Mouse (Mus musculus) ES-CJ7 (cell line): ENCODE measurements at regions not wholly inside any gene's neighbourhood (a gene's known extent, or its start where the extent isn't known, plus 50 kb on each side); places are given as distances from the start of the nearest gene placed in this dataset.

ENCODE experiments used
- DNase-seq: peaks from one replicate; pipeline ENCODE4 v3.0.0; 2011; ENCODE audit warnings: low read depth, low spot score

DNA sequence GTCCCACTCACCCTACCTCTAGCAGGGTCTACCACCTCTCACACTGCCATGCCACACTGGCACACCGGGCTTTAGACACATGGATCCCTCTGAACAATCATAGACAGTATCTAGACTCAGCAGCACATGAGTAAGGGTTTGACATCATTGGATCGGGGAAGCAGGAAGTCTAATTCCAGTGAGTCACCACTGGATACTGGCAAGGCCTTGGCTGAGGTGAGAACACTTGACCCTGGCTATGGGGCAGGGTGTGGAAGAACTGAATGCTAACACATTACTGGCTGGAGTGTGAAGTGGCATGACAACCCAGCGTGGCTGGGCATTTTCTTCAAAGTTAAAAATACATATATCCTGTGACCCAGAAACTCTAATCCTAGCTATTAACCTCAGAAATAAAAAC, 114.4 kb downstream of the H2afy start:
- no peak for DNase-seq

DNA sequence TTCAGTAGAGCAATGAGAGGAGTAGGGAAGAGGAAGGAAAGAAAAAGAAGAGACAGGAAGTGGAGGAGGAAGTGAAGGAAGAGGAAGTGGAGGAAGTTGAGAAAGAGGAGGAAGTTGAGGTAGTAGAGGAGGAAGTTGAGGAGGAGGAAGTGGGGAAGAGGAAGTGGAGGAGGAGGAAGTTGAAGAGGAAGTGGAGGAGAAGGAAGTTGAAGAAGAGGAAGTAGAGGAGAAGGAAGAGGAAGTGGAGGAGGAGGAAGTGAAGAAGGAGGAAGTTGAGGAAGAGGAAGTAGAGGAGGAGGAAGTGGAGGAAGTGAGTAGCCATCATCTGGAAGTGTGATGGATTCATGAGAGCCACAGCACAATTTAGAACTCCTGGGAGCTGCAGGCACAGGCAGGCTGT, 122.2 kb downstream of the H2afy start:
- no peak for DNase-seq

DNA sequence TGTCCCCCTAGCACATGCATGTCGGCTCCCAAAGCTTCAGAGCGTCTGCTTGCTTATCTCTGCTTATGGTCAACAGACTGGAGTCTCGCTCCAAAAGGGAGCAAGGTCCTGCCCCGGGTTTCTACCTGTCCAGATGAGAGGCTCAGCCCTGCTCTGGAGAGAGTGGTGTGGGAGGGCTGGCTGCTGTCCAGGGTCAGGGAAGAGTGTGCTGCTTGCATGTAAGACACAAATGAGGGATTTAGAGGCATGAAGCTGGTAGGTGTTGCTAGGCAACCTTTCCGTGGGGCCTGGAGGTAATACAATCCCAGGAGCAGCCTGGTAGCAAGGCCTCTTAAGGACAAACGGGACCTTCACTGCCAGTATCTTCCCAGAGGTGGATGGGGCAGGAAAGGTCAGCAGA, 125.7 kb downstream of the H2afy start:
- DNase-seq, result no peak

DNA sequence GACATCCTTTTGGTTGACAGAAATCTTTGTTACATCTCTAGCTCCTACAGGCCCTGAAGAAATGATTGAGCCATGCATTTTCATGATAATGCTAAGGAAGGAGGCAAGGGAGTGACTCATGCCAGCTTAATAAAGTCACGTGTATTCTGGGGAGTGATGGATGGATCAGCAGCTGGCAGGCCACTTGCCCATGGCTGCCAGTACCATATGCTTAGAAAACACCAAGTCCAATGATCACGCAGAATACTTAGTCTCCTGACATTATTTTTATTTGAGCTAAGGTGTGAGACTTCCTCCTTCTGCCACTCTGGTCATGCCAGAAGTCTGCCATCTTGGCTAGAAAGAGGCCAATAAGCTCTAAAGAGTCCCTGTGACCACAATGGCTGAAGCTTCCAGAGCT, 129.3 kb downstream of the H2afy start:
- DNase-seq, result no peak

DNA sequence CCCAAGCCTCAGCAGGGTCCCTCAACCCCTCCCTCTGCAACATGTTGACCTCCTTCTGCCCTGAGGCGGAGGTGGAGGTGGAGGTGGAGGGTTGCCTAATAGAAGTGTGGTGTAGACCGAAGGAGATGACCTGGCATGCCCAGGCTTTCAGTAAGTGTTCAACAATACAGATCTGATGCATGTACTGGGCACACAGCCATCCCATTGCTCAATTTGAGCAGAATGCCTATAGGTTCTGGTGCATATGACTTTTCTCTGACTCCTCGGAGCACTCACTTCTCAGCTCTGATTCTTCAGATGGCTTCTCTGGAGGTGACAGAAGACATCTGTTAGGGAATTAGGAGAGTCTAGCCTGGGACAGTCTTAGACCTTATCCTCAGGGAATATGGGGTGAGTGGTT, 130.4 kb downstream of the H2afy start:
- DNase-seq, result no peak

DNA sequence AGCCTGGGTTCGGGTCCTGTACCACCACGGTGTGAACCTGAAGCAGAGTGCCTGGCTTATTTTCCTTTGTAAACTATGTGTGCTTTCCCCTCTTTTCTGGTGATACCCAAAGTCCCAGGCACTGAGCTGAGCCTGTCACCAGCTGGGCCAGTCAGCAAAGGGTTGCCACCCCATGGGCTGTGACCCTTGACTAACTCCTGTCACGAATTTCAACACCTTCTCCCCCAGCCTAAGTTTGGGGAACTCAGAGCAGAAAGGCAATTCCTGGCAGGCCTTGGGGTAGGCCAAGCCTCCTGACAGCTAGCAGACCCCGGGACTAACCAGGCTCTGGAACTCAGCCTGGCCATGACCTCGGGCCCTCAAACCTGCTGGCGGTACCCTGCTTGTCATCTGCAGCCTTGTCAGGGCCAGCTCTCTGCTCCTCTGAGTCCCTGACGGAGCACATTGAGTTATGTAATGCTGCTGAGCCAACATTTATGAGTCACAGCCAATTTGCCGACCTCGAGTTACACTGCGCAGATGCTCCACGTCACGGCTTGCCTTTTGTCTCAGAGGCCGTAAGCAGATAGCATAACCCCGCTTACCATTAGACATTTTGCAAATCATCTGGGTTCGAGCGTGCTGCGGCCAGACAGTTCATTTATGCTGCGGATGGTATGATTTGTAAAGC, 132.3 kb downstream of the H2afy start:
- DNase-seq, result no peak

DNA sequence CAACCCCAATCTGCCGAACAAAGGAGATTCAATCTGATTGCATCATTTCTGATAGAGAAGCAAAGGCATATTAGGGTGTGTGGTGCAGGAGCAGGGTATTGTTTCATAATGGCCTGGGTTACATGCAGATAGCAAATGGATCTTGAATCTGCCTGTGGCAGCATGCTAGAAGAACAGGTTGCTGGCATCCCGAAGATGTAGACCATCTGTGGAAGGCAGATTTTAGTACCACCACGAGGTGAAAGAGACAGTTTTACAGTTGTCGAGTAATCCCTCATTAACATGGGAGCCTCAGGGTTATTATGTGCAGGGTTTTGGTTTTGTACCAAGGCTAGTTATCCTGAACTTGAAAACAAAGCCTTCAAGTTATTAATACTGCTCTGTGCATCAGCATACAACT, 140.9 kb downstream of the H2afy start:
- no peak for DNase-seq

DNA sequence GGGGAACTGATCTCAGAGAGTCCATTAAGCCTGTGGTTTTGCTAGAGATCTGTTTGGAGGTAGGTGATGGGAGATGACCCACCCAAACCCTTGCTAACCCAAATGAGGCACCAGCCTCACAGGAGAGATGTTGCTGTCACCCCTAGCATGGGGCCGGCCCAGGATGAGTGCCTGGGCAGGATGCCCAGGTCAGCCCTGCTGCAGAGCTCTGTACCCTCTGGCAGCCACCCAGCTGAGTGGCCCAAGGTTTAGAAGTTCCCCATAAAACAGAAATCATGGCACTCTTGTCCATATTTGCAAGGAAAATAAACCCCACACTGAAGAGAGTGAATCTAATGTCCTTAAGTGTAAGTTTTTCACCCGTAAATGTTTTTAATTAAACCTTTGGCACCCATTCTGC, 141.7 kb downstream of the H2afy start:
- no peak for DNase-seq

DNA sequence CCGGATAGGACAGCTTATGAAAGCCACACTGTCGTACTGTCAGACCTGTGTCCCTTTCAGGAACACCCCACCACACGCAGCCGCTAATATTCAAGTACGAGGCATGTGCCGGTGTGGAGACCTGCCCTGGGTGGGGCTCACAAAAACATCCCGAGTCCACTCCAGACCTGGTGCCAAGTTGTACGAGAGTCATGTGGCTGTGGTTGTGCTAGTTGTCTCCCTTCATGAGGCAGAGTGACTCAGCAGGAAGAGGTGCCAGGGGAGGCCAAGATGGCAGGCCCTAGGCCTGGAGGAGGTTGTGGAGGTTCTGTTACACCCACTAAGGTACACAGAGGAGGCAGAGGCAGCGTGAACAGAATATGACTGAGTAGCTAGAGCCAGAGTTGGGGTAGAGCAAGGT, 143.5 kb downstream of the H2afy start:
- no peak for DNase-seq

DNA sequence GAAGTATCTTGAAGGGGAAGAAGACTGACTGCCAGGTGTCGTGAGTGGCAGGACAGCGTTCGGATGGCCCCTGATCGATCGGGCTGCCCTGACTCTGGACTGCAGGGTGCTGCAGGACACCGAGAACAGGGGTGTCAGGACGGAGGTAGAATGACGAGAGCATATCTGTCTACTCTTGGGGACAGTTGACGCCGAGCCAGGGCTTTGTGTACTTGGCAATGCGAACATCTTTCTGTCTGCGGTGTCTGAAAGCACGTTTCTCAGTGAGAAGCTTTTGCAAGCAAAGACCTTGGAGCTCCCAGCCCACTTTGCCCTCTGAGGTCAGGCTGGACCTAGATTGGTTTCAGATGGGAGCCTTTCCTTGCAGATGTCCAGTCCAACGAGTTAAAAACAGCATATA, 144.9 kb downstream of the H2afy start:
- DNase-seq, result no peak

DNA sequence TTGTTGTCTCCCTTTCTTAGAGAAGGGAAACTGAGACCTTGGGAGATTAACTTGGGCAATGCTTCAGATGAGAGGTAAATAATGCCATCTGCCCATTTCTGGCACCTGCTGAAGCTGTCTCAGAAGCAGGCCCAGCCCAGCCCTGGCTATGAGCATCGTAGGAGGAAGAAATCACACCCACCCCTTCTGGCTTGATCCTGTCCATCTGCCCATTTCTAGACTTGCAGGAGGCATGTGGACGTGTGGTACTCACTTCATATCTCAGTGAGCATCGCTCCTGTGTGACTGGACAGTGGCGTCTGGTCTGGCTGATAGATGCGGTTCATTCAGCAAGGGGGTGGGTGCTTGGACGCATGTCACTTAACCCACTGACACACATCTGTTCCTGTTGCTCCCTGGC, 146.0 kb downstream of the H2afy start:
- no peak for DNase-seq

DNA sequence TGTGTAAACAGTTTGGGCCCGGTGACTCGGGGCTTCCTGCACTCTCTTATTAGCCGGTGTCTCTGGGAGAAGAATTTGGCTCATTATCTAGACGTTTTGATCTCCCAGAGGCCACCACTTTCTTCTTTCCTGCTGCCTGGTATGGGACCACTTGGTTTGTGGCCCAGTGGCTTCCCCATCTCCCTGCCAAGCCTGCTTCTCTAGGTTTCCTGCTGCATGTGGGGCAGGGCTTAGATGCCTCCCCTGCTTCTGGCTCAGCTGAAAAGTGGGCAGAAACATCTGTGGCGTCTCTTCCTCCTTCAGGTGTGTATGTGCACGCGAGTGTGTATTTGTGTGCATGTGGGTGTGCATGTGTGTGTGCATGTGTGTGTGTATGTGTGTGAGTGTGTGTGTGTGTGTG, 146.8 kb downstream of the H2afy start:
- no peak for DNase-seq

DNA sequence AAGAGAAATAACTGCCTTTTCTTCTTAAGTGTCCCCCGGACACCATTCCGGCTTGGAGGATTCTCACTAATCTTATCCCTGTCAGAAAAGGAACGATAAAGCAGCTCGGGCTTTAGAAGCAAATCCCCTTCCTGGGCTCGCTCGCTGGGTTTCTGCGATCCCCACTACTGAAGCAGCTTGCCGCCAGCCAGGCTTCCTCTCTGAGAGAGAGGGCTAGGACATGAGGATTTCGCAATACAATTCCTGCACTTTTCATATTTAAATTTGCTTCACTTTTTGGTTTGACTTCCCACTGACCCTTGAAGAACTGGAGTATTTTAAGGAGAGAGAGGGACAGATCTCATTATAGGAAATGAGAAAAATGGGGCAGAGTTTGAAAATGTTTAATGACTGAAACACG, 149.4 kb upstream of the Pitx1 start:
- DNase-seq, result no peak

DNA sequence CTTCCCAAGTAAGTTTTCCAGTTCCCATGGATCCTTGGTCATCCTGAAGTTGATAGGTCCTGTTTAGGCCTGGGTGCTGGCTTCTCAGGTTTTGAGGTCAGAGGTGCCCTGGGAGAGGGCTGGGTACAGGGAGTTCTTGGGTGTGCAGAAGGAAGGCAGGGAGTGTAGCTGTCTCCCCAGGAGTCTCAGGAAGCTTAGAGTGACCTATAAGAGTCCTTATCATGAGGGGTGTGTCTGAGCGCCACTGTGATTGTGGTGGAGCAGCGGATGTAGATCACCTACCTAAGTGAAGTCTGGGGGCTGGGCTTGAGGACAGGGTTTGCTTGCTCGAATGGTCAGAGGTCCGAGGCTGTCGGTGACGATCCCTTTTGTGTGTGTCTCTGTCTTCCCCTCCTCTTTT, 148.8 kb upstream of the Pitx1 start:
- DNase-seq, result no peak

DNA sequence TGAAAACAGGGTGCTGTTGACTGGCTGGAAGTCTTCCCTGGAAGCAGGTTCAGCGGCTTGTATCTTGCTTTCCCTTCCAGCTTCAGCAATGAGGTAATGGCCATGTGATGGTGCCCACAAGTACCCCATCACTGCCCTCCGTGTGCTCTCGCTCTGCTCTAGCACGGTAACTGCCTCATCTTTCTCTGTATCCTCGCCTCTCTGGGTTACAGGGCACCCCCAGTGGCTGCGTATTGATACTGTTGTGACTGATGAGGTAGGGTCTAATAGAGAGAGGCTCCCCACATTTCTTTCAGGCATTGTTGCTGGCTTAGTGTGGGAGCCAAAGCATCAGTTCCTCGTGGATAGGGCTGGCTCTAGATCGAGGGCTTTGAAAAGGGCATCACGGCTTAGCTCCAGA, 147.9 kb upstream of the Pitx1 start:
- no peak for DNase-seq

DNA sequence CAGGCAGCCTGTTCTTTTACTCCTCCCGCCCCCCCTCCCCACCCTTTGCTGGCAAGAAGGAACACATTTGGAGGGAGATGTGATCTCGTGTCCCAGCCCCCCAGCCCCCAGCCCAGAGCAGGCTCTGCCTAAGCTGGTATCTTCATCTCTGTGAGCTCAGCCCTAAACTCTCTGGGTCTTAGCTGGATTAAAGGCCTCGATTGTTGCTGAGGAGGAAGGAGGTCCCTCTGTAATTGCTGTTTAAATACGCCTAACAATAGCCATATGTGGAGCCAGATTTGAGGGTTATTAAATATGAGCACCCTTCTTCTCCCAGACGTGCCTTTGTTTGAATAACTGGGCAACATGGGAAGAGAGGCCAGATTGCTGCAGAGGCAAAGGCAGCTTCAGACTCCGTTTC, 145.0 kb upstream of the Pitx1 start:
- DNase-seq, result no peak

DNA sequence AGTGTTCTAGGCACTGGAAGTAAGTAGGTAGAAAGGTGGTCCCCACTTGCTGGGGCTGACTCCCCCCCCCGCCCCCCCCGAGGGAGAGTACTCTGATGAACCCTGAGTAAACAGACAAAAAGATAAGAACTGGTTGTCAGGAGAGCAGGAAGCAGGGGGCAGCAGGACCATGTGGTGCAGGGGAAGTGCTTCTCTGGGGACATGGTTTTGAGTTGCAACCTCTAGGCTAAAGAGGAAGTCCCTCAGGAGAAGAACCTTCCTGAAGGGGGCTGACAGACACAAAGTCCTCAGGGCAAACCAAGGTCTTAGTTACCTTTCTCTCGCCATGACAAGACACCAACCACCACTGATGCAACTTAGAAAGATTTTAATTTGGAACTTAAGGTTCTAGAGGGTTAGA, 141.9 kb upstream of the Pitx1 start:
- no peak for DNase-seq

DNA sequence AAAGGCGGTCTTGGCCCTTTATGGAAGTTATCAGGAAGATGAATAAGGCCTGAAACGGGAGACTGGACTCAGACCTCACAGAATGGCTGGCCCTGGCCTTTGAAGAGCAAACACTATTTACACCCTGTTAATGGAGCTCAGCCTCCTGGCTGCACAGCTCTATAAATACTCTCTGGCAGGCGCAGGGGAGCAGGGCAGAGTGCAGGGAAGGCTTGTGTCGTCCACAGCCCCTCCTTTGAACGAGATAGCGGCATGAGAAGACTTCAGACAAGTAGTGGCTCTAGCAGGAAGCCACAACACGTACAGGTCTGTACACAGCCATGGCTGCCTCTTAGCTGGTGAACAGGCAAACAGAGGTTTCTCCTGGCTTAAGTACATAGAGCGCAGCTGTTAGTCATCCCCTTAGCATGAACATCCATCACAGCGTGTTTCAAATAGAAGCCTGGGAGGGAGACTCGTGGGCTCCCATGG, 141.0 kb upstream of the Pitx1 start:
- DNase-seq, result no peak

DNA sequence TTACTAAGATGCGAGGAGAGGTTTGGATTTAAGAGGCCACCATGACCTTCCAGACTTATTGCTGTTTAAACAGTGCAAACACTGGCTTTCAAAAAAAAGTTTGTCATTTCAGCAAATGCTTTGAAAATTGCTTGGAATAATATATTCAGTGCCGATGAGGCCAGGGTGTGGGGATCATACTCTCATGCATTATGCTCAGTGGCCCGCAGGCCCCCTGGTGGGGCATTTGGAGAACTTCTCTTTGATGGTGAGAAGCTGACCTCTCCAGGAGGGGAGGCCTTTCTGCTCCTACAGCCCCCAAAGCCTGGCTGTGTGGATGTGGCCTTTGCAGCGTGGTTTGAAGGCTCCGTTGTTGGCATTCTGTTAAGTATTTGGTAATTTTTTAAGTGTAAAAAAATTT, 138.1 kb upstream of the Pitx1 start:
- DNase-seq, result peak; percentile 15

DNA sequence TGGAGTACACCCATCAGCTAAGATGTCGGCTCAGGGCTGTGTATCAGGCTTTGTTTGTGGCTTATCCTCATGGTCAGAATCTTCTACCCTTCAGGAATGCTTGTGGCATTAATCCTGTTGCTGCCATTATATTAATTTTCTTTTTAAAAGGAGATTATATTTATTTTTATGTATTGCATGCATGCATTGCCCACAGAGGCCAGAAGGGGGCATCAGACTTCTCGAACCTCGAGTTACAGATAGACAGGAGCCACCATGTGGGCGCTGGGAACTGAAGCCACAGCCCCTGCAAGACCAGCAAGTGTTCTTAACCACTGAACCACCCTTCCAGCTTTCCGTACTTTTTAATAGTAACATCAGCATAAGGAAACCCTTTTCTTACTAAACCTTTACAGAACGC, 134.7 kb upstream of the Pitx1 start:
- peak; percentile 42 for DNase-seq

DNA sequence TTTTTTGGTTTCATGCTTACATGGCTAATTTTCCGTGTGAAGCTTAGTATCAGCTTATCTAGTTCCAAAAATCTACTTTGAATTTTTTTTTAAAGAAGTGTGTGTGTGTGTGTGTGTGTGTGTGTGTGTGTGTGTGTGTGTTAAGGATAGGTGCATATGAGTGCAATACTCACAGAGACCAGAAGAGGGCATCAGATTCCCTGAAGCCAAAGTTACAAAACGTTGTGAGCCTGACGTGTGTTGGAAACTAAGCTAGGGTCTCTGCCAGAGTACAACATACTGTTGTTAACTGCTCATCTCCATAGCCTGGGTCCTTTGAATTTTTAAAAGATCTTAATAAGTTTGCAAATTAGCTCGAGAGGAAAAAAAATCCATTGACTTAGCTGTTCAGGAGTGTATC, 133.5 kb upstream of the Pitx1 start:
- DNase-seq, result peak; percentile 41

DNA sequence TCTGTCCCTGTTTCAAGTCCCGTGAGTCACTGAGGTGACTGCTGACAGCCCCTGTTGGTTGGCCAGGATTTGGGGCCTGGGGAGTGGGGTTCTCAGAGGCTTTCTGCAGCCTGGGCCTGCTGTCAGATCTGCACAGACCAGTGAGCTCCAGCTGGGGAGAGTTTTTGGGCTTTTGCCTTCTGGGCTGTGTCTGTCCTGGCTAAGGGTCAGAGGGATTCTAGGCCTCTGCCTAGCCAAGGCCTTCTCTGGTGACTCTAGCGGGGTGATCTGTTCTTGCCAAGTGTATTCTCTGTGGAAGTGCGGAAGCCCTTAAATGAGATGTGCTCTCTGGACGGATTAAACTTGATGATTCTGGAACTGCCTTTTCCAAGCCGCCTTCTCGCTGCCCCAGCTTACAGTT, 131.2 kb upstream of the Pitx1 start:
- DNase-seq, result no peak

DNA sequence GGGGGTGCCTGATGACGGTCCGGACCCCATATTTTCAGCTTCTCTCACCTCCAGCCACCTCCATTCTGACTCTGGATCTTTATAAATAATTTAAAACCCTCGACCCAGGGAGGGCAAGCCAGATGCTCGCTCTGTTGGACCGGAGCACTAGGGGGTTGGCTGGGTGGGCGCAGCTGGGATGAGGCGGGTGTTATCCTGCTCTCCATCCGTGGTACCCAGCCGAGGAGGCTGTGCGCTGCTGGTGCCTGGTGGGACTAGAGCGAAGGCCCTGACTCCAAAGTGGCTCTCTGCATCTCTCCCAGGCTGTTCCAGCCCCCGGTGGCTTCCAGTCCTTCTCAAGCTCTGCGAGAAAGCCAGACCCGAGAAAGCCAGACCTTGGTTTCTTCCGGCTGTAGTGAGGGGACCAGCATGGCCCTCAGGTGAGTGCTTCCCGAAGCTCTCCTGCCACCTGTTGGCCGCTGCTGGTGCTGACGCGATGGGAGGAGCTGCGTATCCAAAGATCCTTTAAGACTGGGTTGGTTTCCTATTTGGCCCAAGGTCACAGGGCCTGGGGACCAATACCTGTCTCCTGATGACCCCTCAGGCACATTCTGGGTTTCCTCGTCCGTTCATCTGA, 127.1 kb upstream of the Pitx1 start:
- peak; percentile 87 for DNase-seq
